Mouse (Mus musculus): ENCODE data around the gene Plk3.

DNA sequence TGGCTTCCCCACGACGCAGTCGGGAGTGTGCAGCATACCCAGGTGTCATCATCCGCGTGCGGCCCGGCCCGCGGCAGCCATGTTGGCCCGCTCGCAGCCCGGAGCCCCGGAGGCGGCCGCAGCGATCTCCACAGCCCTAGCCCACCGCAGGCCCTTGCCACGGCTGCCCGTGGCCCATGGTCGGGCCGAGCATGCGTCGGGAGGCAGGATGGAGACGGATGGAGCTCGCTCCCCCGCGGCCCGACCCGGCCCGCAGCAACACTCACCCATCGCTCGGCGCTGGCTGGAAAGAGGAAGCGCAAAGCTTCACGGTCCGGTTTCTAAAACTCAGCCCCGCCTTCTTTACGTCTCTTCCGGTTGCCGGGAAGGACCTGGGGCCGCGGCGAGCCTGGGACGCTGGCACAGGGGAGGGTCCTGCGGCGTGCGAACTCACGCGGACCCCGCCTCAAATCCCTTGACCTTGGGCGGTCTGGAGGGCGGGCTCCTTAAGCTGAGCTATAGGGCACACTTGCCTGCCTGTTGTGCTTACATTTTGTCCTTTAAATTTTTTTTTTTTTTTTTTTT is 22.1 kb upstream of the Plk3 start, which contains the start of gene Rps8:
- TF ChIP-seq EP300 (IDR thresholded peaks at IDR 0.05; ENCODE audit: low read depth) (peak; percentile 57; the same call in 1 of the 2 replicates), CTCF (IDR thresholded peaks at IDR 0.05; ENCODE audit: low read depth) (no peak)

Data from heart, postnatal 0 days (tissue).